Mouse (Mus musculus): ENCODE data around the gene Kazn. TPM values are rescaled to one million over a fixed set of nuclear protein-coding genes. Genes with fewer than 3 reads are reported as not detected.

The Kazn gene
- polyA plus RNA-seq, 1 experiment from 2014 or later = 4.2 TPM

DNA sequence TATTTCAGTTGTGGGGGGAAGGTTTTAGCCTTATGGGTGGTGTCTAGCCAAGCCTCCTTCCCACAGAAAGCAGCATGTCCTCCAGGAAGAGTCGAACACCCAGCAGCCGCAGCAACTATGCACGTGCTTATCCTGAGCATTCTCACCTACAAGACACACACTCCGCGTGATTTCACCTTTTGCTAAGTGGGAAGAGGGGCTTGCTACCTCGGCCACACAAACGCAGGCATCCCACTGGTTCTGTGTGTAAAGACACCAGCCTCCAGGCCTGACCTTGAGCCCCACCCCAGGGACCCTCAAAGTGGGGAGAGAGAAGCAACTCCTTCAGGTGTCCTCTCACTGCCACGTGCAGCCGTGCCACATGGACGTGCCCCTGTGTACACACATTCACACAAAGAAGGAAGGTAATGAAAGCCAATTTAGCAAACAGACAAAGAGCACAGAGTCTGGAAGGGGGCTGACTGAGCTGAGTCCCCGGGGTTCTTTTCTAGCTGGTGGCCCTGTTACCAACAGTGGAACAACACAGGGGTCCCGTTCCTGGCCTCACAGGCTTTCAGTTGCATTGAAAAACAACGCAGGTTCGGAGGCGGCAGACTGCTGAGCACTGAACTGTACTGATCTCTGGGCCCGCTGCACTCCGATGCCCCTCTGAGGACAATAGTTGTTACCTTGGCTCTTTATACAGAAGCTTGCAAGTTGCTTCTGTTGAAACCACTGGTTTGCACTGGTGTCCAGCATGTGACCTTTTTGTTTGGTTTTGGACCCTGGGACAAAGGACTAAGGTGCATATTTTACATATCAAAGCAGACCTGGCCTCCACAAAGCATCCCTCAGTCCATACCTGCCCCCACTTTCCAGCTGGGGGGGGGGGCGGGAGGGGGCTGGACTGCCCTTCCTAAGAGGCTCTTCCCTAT is 170.0 kb downstream of the Kazn start:
- no peak overlapping the region for H3K9ac ChIP-seq (ENCODE audit: low read length)
- H3K4me3 ChIP-seq (ENCODE audit: control insufficient read depth in 1 of 2, insufficient read depth in 1 of 2, low read depth in 1 of 2, low read length in 2 of 2) = no peak overlapping the region
- H3K27ac ChIP-seq (replicated peaks in 1 of 2; ENCODE audit: control insufficient read depth in 1 of 2, insufficient read depth in 1 of 2, low read depth in 2 of 2, low read length in 2 of 2) = peak overlapping the region in 1 of 2 experiments; percentile 11; a peak in 1 of 4 replicates
- H3K9me3 ChIP-seq (ENCODE audit: control insufficient read depth, low read length) = no peaks in the 10 kb centered on the region
- no peak overlapping the region for H3K4me2 ChIP-seq (ENCODE audit: low read length)
- H3K36me3 ChIP-seq (ENCODE audit: control insufficient read depth, insufficient read depth, low read length) = no peaks in the 10 kb centered on the region
- no peak for ATAC-seq (ENCODE audit: insufficient number of reproducible peaks, insufficient read depth, low FRiP score, low read depth)
- peaks cover 24 to 53% of the 10 kb centered on the region in 2 experiments for H3K4me1 ChIP-seq (ENCODE audit: control insufficient read depth in 2 of 2, insufficient read depth in 2 of 2, low read length in 2 of 2)
- no peaks in the 10 kb centered on the region for H3K27me3 ChIP-seq (ENCODE audit: control insufficient read depth, insufficient read depth, low read length)
- WGBS = 48% methylated on average over 18 of the region's 18 CpGs

DNA sequence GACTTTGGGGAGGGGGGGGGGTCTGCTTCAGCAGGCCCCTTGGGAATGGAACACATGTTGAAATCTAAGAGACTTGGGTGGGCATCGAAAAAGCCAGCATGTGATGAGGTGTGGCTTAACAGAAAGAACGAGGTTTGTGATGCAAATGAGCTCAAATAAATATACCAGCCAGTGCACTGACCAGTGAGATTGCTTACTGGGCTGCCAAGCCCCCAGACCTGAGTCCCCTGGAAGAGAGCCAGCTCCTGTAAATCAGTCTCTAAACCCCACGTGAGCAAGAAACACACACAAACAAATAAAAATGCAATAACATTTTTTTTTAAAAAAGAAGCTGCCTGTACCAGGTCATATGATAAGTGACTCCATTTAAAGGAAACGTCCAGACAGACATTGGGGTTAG is 172.6 kb downstream of the Kazn start:
- Histone ChIP-seq H3K9ac (ENCODE audit: low read length) (no peak overlapping the region), H3K4me2 (ENCODE audit: low read length) (no peak overlapping the region), H3K4me3 (ENCODE audit: control insufficient read depth in 1 of 2, insufficient read depth in 1 of 2, low read depth in 1 of 2, low read length in 2 of 2) (no peak overlapping the region), H3K27ac (replicated peaks in 1 of 2; ENCODE audit: control insufficient read depth in 1 of 2, insufficient read depth in 1 of 2, low read depth in 2 of 2, low read length in 2 of 2) (no peak overlapping the region), H3K9me3 (ENCODE audit: control insufficient read depth, low read length) (no peaks in the 10 kb centered on the region), H3K27me3 (ENCODE audit: control insufficient read depth, insufficient read depth, low read length) (no peaks in the 10 kb centered on the region), H3K36me3 (ENCODE audit: control insufficient read depth, insufficient read depth, low read length) (no peaks in the 10 kb centered on the region), H3K4me1 (ENCODE audit: control insufficient read depth in 2 of 2, insufficient read depth in 2 of 2, low read length in 2 of 2) (peaks cover 30 to 45% of the 10 kb centered on the region in 2 experiments)
- ATAC-seq (ENCODE audit: insufficient number of reproducible peaks, insufficient read depth, low FRiP score, low read depth) = no peak
- WGBS = 64% methylated on average over 4 of the region's 4 CpGs

DNA sequence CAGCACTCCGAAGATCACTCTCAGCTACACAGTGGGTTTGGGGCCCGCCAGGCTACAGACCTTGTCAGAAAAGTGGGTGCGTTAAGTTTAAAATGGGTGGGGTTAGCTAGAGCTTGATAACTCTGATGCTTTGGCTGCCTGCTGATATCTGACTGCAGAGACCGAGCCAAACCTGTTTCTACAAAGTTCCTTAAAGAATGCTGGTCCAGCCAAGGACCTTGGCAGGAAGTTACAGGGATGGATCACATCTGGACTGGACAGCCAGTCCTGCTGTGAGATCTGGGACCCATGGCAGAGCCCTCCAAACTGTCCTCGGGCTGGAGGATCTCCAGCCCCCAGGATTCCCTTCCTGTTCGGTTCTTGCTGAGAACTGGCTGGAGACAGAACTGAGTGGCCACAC is 173.4 kb downstream of the Kazn start:
- Histone ChIP-seq H3K9me3 (ENCODE audit: control insufficient read depth, low read length) (no peaks in the 10 kb centered on the region), H3K36me3 (ENCODE audit: control insufficient read depth, insufficient read depth, low read length) (no peaks in the 10 kb centered on the region), H3K27ac (replicated peaks in 1 of 2; ENCODE audit: control insufficient read depth in 1 of 2, insufficient read depth in 1 of 2, low read depth in 2 of 2, low read length in 2 of 2) (peak overlapping the region; percentile 24 to 53), H3K4me2 (ENCODE audit: low read length) (no peak overlapping the region), H3K27me3 (ENCODE audit: control insufficient read depth, insufficient read depth, low read length) (no peaks in the 10 kb centered on the region), H3K4me3 (ENCODE audit: control insufficient read depth in 1 of 2, insufficient read depth in 1 of 2, low read depth in 1 of 2, low read length in 2 of 2) (no peak overlapping the region), H3K9ac (ENCODE audit: low read length) (no peak overlapping the region; the same call in 1 of the 2 replicates), H3K4me1 (ENCODE audit: control insufficient read depth in 2 of 2, insufficient read depth in 2 of 2, low read length in 2 of 2) (peaks cover 31 to 45% of the 10 kb centered on the region in 2 experiments)
- 0 out of 2 replicates have a peak, but pooled peaks have one; percentile 16 for ATAC-seq (ENCODE audit: insufficient number of reproducible peaks, insufficient read depth, low FRiP score, low read depth)
- WGBS = 32% methylated on average over 6 of the region's 6 CpGs

DNA sequence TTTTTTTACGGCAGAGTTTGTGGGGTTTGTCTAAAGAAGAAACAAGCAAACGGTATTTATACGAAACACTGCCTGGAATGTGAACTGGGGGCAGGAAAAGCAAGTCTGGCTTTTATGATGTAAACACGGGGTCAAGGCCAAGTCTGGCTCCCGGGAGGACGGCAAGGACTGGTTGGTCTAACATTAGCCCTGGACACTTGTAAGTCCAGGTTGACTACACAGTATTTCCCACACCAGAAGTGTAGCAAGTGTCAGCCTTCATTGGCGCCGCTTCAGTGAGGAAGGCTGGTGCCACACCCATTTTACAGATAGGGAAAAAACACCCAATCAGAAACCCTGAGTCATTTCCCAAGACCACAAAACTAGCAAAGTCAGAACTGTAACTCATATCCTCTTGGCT is 173.9 kb downstream of the Kazn start:
- no peaks in the 10 kb centered on the region for H3K27me3 ChIP-seq (ENCODE audit: control insufficient read depth, insufficient read depth, low read length)
- H3K4me1 ChIP-seq (ENCODE audit: control insufficient read depth in 2 of 2, insufficient read depth in 2 of 2, low read length in 2 of 2) = peaks cover 36 to 45% of the 10 kb centered on the region in 2 experiments
- H3K9me3 ChIP-seq (ENCODE audit: control insufficient read depth, low read length) = no peaks in the 10 kb centered on the region
- H3K4me2 ChIP-seq (ENCODE audit: low read length) = no peak overlapping the region
- peak overlapping the region; percentile 24 to 53 for H3K27ac ChIP-seq (replicated peaks in 1 of 2; ENCODE audit: control insufficient read depth in 1 of 2, insufficient read depth in 1 of 2, low read depth in 2 of 2, low read length in 2 of 2)
- no peak overlapping the region for H3K4me3 ChIP-seq (ENCODE audit: control insufficient read depth in 1 of 2, insufficient read depth in 1 of 2, low read depth in 1 of 2, low read length in 2 of 2)
- H3K9ac ChIP-seq (ENCODE audit: low read length) = no peak overlapping the region
- no peaks in the 10 kb centered on the region for H3K36me3 ChIP-seq (ENCODE audit: control insufficient read depth, insufficient read depth, low read length)
- ATAC-seq (ENCODE audit: insufficient number of reproducible peaks, insufficient read depth, low FRiP score, low read depth) = no peak
- WGBS = 58% methylated on average over 8 of the region's 8 CpGs

DNA sequence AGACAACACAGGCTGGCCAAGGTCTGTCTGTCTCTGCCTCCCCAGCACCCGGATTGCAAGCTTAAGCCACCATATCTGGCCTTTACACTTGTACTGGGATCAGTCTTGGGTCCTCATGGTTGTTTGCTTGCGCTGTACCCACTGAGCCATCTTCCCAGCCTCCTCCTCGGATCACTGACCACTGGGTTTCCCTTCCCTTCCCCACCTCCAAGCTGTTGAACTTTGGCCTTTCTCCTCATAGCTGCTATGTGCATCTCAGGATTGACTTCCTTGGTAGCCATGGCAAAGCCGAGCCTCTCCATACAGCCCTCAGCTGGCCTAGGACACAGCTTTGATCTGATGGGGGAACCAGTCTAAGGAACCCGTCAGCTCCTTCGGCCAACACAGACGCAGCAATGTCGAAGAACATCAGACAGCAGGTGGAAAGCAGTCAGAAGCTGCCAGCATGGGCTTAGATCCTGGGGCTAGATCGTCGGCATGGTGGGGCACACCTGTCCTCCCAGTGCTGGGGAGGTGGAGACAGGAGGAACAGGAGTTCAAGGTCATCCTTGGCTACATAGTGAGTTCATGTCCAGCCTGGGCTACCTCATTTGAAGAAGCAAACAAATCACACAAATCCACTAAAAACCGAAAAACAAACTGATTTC is 174.5 kb downstream of the Kazn start:
- no peak for ATAC-seq (ENCODE audit: insufficient number of reproducible peaks, insufficient read depth, low FRiP score, low read depth)
- H3K4me3 ChIP-seq (ENCODE audit: control insufficient read depth in 1 of 2, insufficient read depth in 1 of 2, low read depth in 1 of 2, low read length in 2 of 2) = no peak overlapping the region
- peaks cover 40 to 48% of the 10 kb centered on the region in 2 experiments for H3K4me1 ChIP-seq (ENCODE audit: control insufficient read depth in 2 of 2, insufficient read depth in 2 of 2, low read length in 2 of 2)
- H3K27me3 ChIP-seq (ENCODE audit: control insufficient read depth, insufficient read depth, low read length) = no peaks in the 10 kb centered on the region
- no peak overlapping the region for H3K9ac ChIP-seq (ENCODE audit: low read length)
- H3K9me3 ChIP-seq (ENCODE audit: control insufficient read depth, low read length) = no peaks in the 10 kb centered on the region
- 91% methylated on average over 11 of the region's 11 CpGs for WGBS
- H3K4me2 ChIP-seq (ENCODE audit: low read length) = no peak overlapping the region
- H3K36me3 ChIP-seq (ENCODE audit: control insufficient read depth, insufficient read depth, low read length) = no peaks in the 10 kb centered on the region
- no peak overlapping the region; a peak in 1 of 4 replicates for H3K27ac ChIP-seq (replicated peaks in 1 of 2; ENCODE audit: control insufficient read depth in 1 of 2, insufficient read depth in 1 of 2, low read depth in 2 of 2, low read length in 2 of 2)

DNA sequence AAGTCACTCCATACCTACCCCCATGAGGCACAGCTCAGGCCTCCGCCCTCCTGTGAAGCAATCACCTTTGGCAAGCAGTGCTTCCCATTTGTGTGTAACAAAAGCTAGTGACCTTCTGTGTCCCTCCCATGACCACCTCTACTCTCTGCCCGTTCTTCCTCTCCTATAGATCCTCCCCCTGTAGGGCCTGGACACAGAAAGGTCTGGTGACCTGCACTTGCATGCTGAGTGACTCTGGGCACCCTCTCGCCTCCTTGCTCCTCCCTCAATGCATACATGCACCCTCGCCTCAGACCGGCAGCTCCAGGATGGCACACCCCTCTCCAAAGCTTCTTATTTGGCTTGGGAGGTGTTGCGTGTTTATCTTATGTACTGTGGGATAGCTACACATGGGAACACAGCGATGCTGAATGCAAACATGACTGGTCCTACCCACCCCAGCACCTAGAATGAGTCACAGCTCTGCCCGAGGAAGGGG is 176.1 kb downstream of the Kazn start:
- Histone ChIP-seq H3K4me2 (ENCODE audit: low read length) (no peak overlapping the region), H3K27ac (replicated peaks in 1 of 2; ENCODE audit: control insufficient read depth in 1 of 2, insufficient read depth in 1 of 2, low read depth in 2 of 2, low read length in 2 of 2) (no peak overlapping the region), H3K9me3 (ENCODE audit: control insufficient read depth, low read length) (no peaks in the 10 kb centered on the region), H3K4me3 (ENCODE audit: control insufficient read depth in 1 of 2, insufficient read depth in 1 of 2, low read depth in 1 of 2, low read length in 2 of 2) (no peak overlapping the region), H3K9ac (ENCODE audit: low read length) (no peak overlapping the region), H3K27me3 (ENCODE audit: control insufficient read depth, insufficient read depth, low read length) (no peaks in the 10 kb centered on the region), H3K36me3 (ENCODE audit: control insufficient read depth, insufficient read depth, low read length) (no peaks in the 10 kb centered on the region), H3K4me1 (ENCODE audit: control insufficient read depth in 2 of 2, insufficient read depth in 2 of 2, low read length in 2 of 2) (peaks cover 49 to 51% of the 10 kb centered on the region in 2 experiments)
- 85% methylated on average over 8 of the region's 8 CpGs for WGBS
- ATAC-seq (ENCODE audit: insufficient number of reproducible peaks, insufficient read depth, low FRiP score, low read depth) = no peak

DNA sequence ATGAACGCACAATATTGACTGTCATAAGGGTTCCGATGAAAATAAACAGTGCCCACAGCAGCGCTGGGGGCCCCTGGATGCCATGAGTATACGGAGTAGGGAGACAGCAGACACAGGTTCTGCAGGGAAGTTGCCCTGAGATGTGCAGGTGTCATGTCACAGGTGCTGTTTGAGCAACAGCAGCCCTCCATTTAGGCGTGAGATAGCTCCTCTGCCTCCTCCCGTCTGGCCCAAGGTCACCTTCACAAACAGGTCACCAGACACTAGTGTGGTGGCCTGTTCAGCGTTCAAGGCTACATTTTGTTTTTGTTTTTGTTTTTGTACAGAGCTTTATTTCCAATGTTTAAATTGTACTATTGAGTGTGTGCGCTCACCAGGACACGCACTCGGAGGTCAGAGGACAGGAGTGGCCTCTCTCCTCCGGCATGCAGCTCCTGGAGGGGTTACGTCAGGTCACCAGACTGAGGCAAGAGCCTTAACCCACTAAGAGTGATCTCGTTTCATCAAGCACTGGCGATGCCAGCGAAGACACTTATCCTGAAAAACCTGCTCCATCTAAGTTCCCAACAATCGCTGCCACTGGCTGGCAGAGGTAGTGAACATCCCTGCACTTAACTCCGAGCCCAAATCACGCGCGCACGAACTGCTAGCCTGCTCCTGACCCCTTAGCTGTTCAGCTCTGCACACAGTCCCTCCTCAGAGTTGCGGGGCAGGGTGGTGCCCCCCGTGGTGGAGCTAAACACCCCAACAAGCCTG is 177.5 kb downstream of the Kazn start:
- Histone ChIP-seq H3K9me3 (ENCODE audit: control insufficient read depth, low read length) (no peaks in the 10 kb centered on the region), H3K27ac (replicated peaks in 1 of 2; ENCODE audit: control insufficient read depth in 1 of 2, insufficient read depth in 1 of 2, low read depth in 2 of 2, low read length in 2 of 2) (peak overlapping the region; percentile 13 to 55; a peak in 3 of 4 replicates), H3K27me3 (ENCODE audit: control insufficient read depth, insufficient read depth, low read length) (no peaks in the 10 kb centered on the region), H3K4me1 (ENCODE audit: control insufficient read depth in 2 of 2, insufficient read depth in 2 of 2, low read length in 2 of 2) (peaks cover 61 to 63% of the 10 kb centered on the region in 2 experiments), H3K36me3 (ENCODE audit: control insufficient read depth, insufficient read depth, low read length) (no peaks in the 10 kb centered on the region), H3K4me3 (ENCODE audit: control insufficient read depth in 1 of 2, insufficient read depth in 1 of 2, low read depth in 1 of 2, low read length in 2 of 2) (no peak overlapping the region), H3K4me2 (ENCODE audit: low read length) (no peak overlapping the region), H3K9ac (ENCODE audit: low read length) (no peak overlapping the region)
- no peak for ATAC-seq (ENCODE audit: insufficient number of reproducible peaks, insufficient read depth, low FRiP score, low read depth)
- 66% methylated on average over 23 of the region's 23 CpGs for WGBS

All from heart, embryonic 14.5 days (tissue).